Comparison of ENCODE assay signal across 18 mouse cellular contexts in genomic region chr8:61298828-61299227, GRCm38 (mm10).
"Had no signal": no experiment of that assay in that cellular context is flagged by ENCODE, and none has a peak within 500 bp of the region (broad histone marks: within the 10 kb centered on the region; RNA-seq: fewer than 3 reads in every experiment).

No protein-coding gene starts in this region.

- ATAC-seq: midbrain, embryonic 15.5 days had no signal

- H3K9ac ChIP-seq: lung, embryonic 14.5 days; midbrain, embryonic 12.5 days; midbrain, embryonic 15.5 days; neural tube, embryonic 13.5 days; neural tube, embryonic 15.5 days had no signal

- H3K27me3 ChIP-seq: midbrain, embryonic 12.5 days; midbrain, embryonic 15.5 days; neural tube, embryonic 13.5 days; neural tube, embryonic 15.5 days had no signal

- H3K4me3 ChIP-seq: midbrain, embryonic 10.5 days; midbrain, embryonic 12.5 days; midbrain, embryonic 15.5 days; myocyte; neural tube, embryonic 13.5 days; neural tube, embryonic 15.5 days had no signal

- H3K36me3 ChIP-seq: midbrain, embryonic 12.5 days; midbrain, embryonic 15.5 days; neural tube, embryonic 13.5 days; neural tube, embryonic 15.5 days had no signal

- DNase-seq: lung, adult 18-20 months; lung, embryonic 14.5 days; lung, postnatal 10 days; lung, postnatal 4 days; retina, postnatal 1 day; right cerebral cortex, adult 18-20 months; right cerebral cortex, postnatal 25 days; right cerebral cortex, postnatal 4 days; spleen, adult 18-20 months; thymus, adult 18-20 months; thymus, postnatal 14 days; thymus, postnatal 36 days had no signal

- H3K27ac ChIP-seq: midbrain, embryonic 10.5 days; midbrain, embryonic 12.5 days; neural tube, embryonic 13.5 days; neural tube, embryonic 15.5 days had no signal

- H3K9me3 ChIP-seq: midbrain, embryonic 10.5 days; midbrain, embryonic 12.5 days; midbrain, embryonic 15.5 days; neural tube, embryonic 13.5 days; neural tube, embryonic 15.5 days had no signal

- H3K4me2 ChIP-seq: lung, embryonic 14.5 days; midbrain, embryonic 12.5 days; midbrain, embryonic 15.5 days; neural tube, embryonic 13.5 days; neural tube, embryonic 15.5 days had no signal
